Mouse (Mus musculus): ENCODE measurements at regions not wholly inside any gene's neighbourhood (a gene's known extent, or its start where the extent isn't known, plus 50 kb on each side); places are given as distances from the start of the nearest gene placed in this dataset.

- Histone ChIP-seq H3K9me3 (ENCODE audit: control insufficient read depth, low read length) (no peaks in the 10 kb centered on the region), H3K4me1 (replicated peaks; ENCODE audit: control insufficient read depth, insufficient read depth, low read length) (no peaks in the 10 kb centered on the region), H3K27ac (ENCODE audit: low read depth, low read length) (no peak overlapping the region), H3K36me3 (ENCODE audit: control insufficient read depth, insufficient read depth, low read length) (no peaks in the 10 kb centered on the region), H3K9ac (ENCODE audit: low read depth, low read length) (no peak overlapping the region), H3K4me3 (ENCODE audit: low read depth, low read length) (no peak overlapping the region), H3K4me2 (replicated peaks; ENCODE audit: low read depth, low read length) (no peak overlapping the region), H3K27me3 (ENCODE audit: control insufficient read depth, insufficient read depth, low read length) (no peaks in the 10 kb centered on the region)
- ATAC-seq (ENCODE audit: low FRiP score): no peak
- WGBS: 84% methylated on average over 11 of the region's 11 CpGs
- DNase-seq (ENCODE audit: low spot score): no peak
Observed at GRCm38 (mm10) chr5:100220320-100220719, 60.7 kb upstream of the Tmem150c start.

GRCm38 (mm10) chr5:100218256-100218851 lies 58.7 kb upstream of the Tmem150c start:
- no peaks in the 10 kb centered on the region for H3K36me3 ChIP-seq (ENCODE audit: control insufficient read depth, insufficient read depth, low read length)
- no peaks in the 10 kb centered on the region for H3K9me3 ChIP-seq (ENCODE audit: control insufficient read depth, low read length)
- H3K4me1 ChIP-seq (replicated peaks; ENCODE audit: control insufficient read depth, insufficient read depth, low read length): no peaks in the 10 kb centered on the region
- H3K27me3 ChIP-seq (ENCODE audit: control insufficient read depth, insufficient read depth, low read length): no peaks in the 10 kb centered on the region
- ATAC-seq (ENCODE audit: low FRiP score): no peak
- no peak overlapping the region for H3K4me3 ChIP-seq (ENCODE audit: low read depth, low read length)
- WGBS: 86% methylated on average over 3 of the region's 3 CpGs
- no peak overlapping the region for H3K4me2 ChIP-seq (replicated peaks; ENCODE audit: low read depth, low read length)
- H3K9ac ChIP-seq (ENCODE audit: low read depth, low read length): no peak overlapping the region
- no peak overlapping the region for H3K27ac ChIP-seq (ENCODE audit: low read depth, low read length)
- no peak for DNase-seq (ENCODE audit: low spot score)

- H3K27me3 ChIP-seq (ENCODE audit: control insufficient read depth, insufficient read depth, low read length): no peaks in the 10 kb centered on the region
- no peaks in the 10 kb centered on the region for H3K9me3 ChIP-seq (ENCODE audit: control insufficient read depth, low read length)
- 0 out of 2 replicates have a peak overlapping the region, but pooled peaks have one; percentile 19 for H3K9ac ChIP-seq (ENCODE audit: low read depth, low read length)
- ATAC-seq (ENCODE audit: low FRiP score) (peak; percentile 43; the same call in 1 of the 2 replicates), DNase-seq (ENCODE audit: low spot score) (peak; percentile 34)
- 0 out of 2 replicates have a peak overlapping the region, but pooled peaks have one; percentile 10 for H3K4me3 ChIP-seq (ENCODE audit: low read depth, low read length)
- no peak overlapping the region; the same call in 1 of the 2 replicates for H3K4me2 ChIP-seq (replicated peaks; ENCODE audit: low read depth, low read length)
- WGBS: 23% methylated on average over 17 of the region's 17 CpGs
- H3K36me3 ChIP-seq (ENCODE audit: control insufficient read depth, insufficient read depth, low read length): no peaks in the 10 kb centered on the region
- no peak overlapping the region for H3K27ac ChIP-seq (ENCODE audit: low read depth, low read length)
- H3K4me1 ChIP-seq (replicated peaks; ENCODE audit: control insufficient read depth, insufficient read depth, low read length): no peaks in the 10 kb centered on the region
Observed at GRCm38 (mm10) chr5:100217178-100218035, 57.8 kb upstream of the Tmem150c start.

- WGBS: 55% methylated on average over 8 of the region's 8 CpGs
- Histone ChIP-seq H3K9me3 (ENCODE audit: control insufficient read depth, low read length) (no peaks in the 10 kb centered on the region), H3K4me3 (ENCODE audit: low read depth, low read length) (no peak overlapping the region), H3K36me3 (ENCODE audit: control insufficient read depth, insufficient read depth, low read length) (no peaks in the 10 kb centered on the region), H3K4me2 (replicated peaks; ENCODE audit: low read depth, low read length) (no peak overlapping the region), H3K27me3 (ENCODE audit: control insufficient read depth, insufficient read depth, low read length) (no peaks in the 10 kb centered on the region), H3K9ac (ENCODE audit: low read depth, low read length) (no peak overlapping the region), H3K27ac (ENCODE audit: low read depth, low read length) (no peak overlapping the region), H3K4me1 (replicated peaks; ENCODE audit: control insufficient read depth, insufficient read depth, low read length) (no peaks in the 10 kb centered on the region)
- DNase-seq (ENCODE audit: low spot score): no peak
- no peak for ATAC-seq (ENCODE audit: low FRiP score)
Observed at GRCm38 (mm10) chr5:100213901-100214300, 54.3 kb upstream of the Tmem150c start.

GRCm38 (mm10) chr5:100210708-100211107 lies 51.1 kb upstream of the Tmem150c start:
- Histone ChIP-seq H3K9me3 (ENCODE audit: control insufficient read depth, low read length) (no peaks in the 10 kb centered on the region), H3K27me3 (ENCODE audit: control insufficient read depth, insufficient read depth, low read length) (no peaks in the 10 kb centered on the region), H3K36me3 (ENCODE audit: control insufficient read depth, insufficient read depth, low read length) (no peaks in the 10 kb centered on the region), H3K9ac (ENCODE audit: low read depth, low read length) (no peak overlapping the region), H3K4me3 (ENCODE audit: low read depth, low read length) (no peak overlapping the region), H3K4me1 (replicated peaks; ENCODE audit: control insufficient read depth, insufficient read depth, low read length) (no peaks in the 10 kb centered on the region), H3K27ac (ENCODE audit: low read depth, low read length) (no peak overlapping the region), H3K4me2 (replicated peaks; ENCODE audit: low read depth, low read length) (no peak overlapping the region)
- WGBS: 78% methylated on average over 5 of the region's 5 CpGs
- ATAC-seq (ENCODE audit: low FRiP score) (no peak), DNase-seq (ENCODE audit: low spot score) (no peak)

Measured in hindbrain, embryonic 11.5 days (tissue).